Mouse (Mus musculus): ENCODE measurements around the gene Trpv4.

Gene Trpv4

GRCm38 (mm10) chr5:114589026-114589425 is 69.2 kb downstream of the Trpv4 start:
- DNase-seq (ENCODE audit: low spot score): no peak

GRCm38 (mm10) chr5:114588416-114588815 is 69.8 kb downstream of the Trpv4 start:
- DNase-seq (ENCODE audit: low spot score): no peak

GRCm38 (mm10) chr5:114587908-114588307 is 70.3 kb downstream of the Trpv4 start:
- peak; percentile 65 for DNase-seq (ENCODE audit: low spot score)

GRCm38 (mm10) chr5:114585682-114586081 is 72.5 kb downstream of the Trpv4 start:
- no peak for DNase-seq (ENCODE audit: low spot score)

- peak; percentile 39 for DNase-seq (ENCODE audit: low spot score)
Measured at GRCm38 (mm10) chr5:114584293-114585104, 73.7 kb downstream of the Trpv4 start.

GRCm38 (mm10) chr5:114583490-114584175 is 74.6 kb downstream of the Trpv4 start:
- DNase-seq (ENCODE audit: low spot score): no peak

- DNase-seq (ENCODE audit: low spot score): no peak
Measured at GRCm38 (mm10) chr5:114583046-114583445, 75.2 kb downstream of the Trpv4 start.

- peak; percentile 32 for DNase-seq (ENCODE audit: low spot score)
Measured at GRCm38 (mm10) chr5:114581486-114581885, 76.7 kb downstream of the Trpv4 start.

- DNase-seq (ENCODE audit: low spot score): no peak
Measured at GRCm38 (mm10) chr5:114579714-114580357, 78.4 kb downstream of the Trpv4 start.

GRCm38 (mm10) chr5:114578361-114578760 is 79.9 kb downstream of the Trpv4 start:
- DNase-seq (ENCODE audit: low spot score): no peak

GRCm38 (mm10) chr5:114575986-114576605 is 82.1 kb downstream of the Trpv4 start:
- no peak for DNase-seq (ENCODE audit: low spot score)

GRCm38 (mm10) chr5:114575530-114575929 is 82.7 kb downstream of the Trpv4 start:
- no peak for DNase-seq (ENCODE audit: low spot score)

GRCm38 (mm10) chr5:114575010-114575409 is 83.2 kb downstream of the Trpv4 start:
- DNase-seq (ENCODE audit: low spot score): no peak

GRCm38 (mm10) chr5:114573920-114574628 is 84.1 kb downstream of the Trpv4 start:
- DNase-seq (ENCODE audit: low spot score): peak; percentile 63

GRCm38 (mm10) chr5:114572997-114573396 is 85.2 kb downstream of the Trpv4 start:
- DNase-seq (ENCODE audit: low spot score): no peak
